Mouse (Mus musculus) heart, embryonic 15.5 days (tissue): ENCODE data around the gene Col9a3. TPM values are rescaled to one million over a fixed set of nuclear protein-coding genes. Genes with fewer than 3 reads are reported as not detected.
A peak's percentile ranks its signal among the peaks of the same experiment; 100 is the strongest.

Experiments used
- ATAC-seq: fragments of 200-750 bp; cut with Nextera tagmentation; replicated peaks from 2 replicates; pipeline ENCODE4 v1.8.0; 2017; ENCODE audit warnings: low read depth, moderate TSS enrichment; ENCODE audit not compliant: insufficient number of reproducible peaks, insufficient read depth, low FRiP score
- H3K27ac ChIP-seq: fragments of 300-500 bp; sonication (generic); 2 replicates; pipeline ENCODE4 v1.5.1; 2015; ENCODE audit warnings: mild to moderate bottlenecking, inconsistent platforms
- H3K27me3 ChIP-seq: fragments of 300-500 bp; sonication (generic); 2 replicates; pipeline ENCODE4 v1.6.1; 2015; ENCODE audit warnings: inconsistent platforms
- H3K36me3 ChIP-seq: fragments of 300-500 bp; sonication (generic); 2 replicates; pipeline ENCODE4 v1.6.1; 2015; ENCODE audit warnings: mild to moderate bottlenecking, inconsistent platforms
- H3K4me1 ChIP-seq: fragments of 300-500 bp; sonication (generic); replicated peaks from 2 replicates; pipeline ENCODE4 v1.6.1; 2015; ENCODE audit warnings: inconsistent platforms
- H3K4me2 ChIP-seq: fragments of 300-500 bp; sonication (generic); 2 replicates; pipeline ENCODE4 v1.6.1; 2015; ENCODE audit warnings: inconsistent platforms, mild to moderate bottlenecking, moderate library complexity
- H3K4me3 ChIP-seq: fragments of 300-500 bp; sonication (generic); 2 replicates; pipeline ENCODE4 v1.5.1; 2015; ENCODE audit warnings: mild to moderate bottlenecking, inconsistent platforms
- H3K9ac ChIP-seq: fragments of 300-500 bp; sonication (generic); 2 replicates; pipeline ENCODE4 v1.6.1; 2015; ENCODE audit warnings: mild to moderate bottlenecking, inconsistent platforms
- H3K9me3 ChIP-seq: fragments of 300-500 bp; sonication (generic); replicated peaks from 2 replicates; pipeline ENCODE4 v1.6.1; 2016; ENCODE audit warnings: inconsistent platforms
- WGBS: fragments of 180-500 bp; shearing (Covaris S2); methylation state at CpG from one replicate; pipeline ENCODE4 v1.1.7; 2015; ENCODE audit warnings: mixed read lengths; 5-methylcytosine and 5-hydroxymethylcytosine counted together
- polyA plus RNA-seq: library from polyadenylated mRNA; unstranded; fragments of >200 nt; fragmentation: Nextera tagmentation; extraction: Ambion mirVana; gene quantifications from 2 replicates; pipeline ENCODE4 v1.2.1, GENCODE M21; 2015

The Col9a3 gene
- polyA plus RNA-seq, 1 experiment from 2014 or later, result 12.7 TPM

- WGBS, result 2% methylated on average over 88 of the region's 112 CpGs
- no peaks in the 10 kb centered on the region for H3K36me3 ChIP-seq
- H3K9ac ChIP-seq, result no peak overlapping the region
- peak overlapping the region; percentile 56 for H3K4me2 ChIP-seq
- peaks cover 69% of the 10 kb centered on the region for H3K27me3 ChIP-seq
- peak overlapping the region; percentile 36 for H3K4me3 ChIP-seq
- 0 out of 2 replicates have a peak, but pooled peaks cover 2% of the 10 kb centered on the region for H3K4me1 ChIP-seq
- ATAC-seq, result peak; percentile 27; the same call in 1 of the 2 replicates
- peaks cover 18% of the 10 kb centered on the region for H3K9me3 ChIP-seq
- no peak overlapping the region for H3K27ac ChIP-seq
These were observed 44.3 kb downstream of the Col9a3 start for GRCm38 (mm10) chr2:180641576-180642554.

DNA sequence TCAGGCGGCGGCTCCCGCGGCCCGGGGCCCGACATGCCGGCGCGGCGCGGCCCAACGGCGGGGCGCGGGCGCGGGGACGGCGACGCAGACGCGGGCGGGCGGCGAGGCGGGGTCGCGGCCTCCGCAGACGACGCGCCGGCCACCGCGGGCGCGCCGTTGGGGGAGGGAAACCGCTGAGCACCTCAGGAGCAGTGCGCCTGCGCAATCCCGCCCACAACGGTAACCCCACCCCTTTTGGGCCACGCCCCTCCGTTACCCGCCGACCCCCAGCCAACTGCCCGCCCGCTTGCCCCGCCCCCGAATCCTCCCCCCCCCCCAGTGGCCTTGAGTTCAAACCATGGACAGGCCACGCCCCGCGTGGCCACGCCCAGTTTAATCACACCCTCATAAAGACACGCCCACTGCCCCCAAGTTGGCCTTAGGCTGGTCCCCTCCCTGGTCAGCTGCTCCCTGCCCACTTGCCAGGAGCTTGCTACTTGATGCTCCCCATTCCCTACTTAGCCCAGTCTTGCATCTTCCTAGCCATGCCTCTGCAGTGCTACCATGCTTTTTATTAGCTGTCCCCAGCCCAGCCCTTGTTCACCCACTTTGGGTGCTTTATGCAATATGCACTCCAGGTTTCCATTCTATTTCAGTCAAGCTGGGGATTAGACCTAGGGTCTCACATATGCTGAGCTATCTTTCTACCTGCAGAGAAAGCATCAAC lies 45.1 kb downstream of the Col9a3 start, which contains the start of gene Tcfl5:
TSS of gene Tcfl5 (minus strand) at position 154 of the 706 bp plus-strand sequence.
- WGBS, result 6% methylated on average over 48 of the region's 56 CpGs
- peaks cover 71% of the 10 kb centered on the region for H3K27me3 ChIP-seq
- peaks cover 18% of the 10 kb centered on the region for H3K9me3 ChIP-seq
- H3K4me3 ChIP-seq, result peak within 1 kb of the TSS; percentile 36
- H3K9ac ChIP-seq, result no peak within 1 kb of the TSS
- H3K4me1 ChIP-seq, result 0 out of 2 replicates have a peak, but pooled peaks cover 2% of the 10 kb centered on the region
- no peak within 1 kb of the TSS for H3K27ac ChIP-seq
- no peaks in the 10 kb centered on the region for H3K36me3 ChIP-seq
- ATAC-seq, result 0 out of 2 replicates have a peak, but pooled peaks have one; percentile 18
- peak within 1 kb of the TSS; percentile 56 for H3K4me2 ChIP-seq

DNA sequence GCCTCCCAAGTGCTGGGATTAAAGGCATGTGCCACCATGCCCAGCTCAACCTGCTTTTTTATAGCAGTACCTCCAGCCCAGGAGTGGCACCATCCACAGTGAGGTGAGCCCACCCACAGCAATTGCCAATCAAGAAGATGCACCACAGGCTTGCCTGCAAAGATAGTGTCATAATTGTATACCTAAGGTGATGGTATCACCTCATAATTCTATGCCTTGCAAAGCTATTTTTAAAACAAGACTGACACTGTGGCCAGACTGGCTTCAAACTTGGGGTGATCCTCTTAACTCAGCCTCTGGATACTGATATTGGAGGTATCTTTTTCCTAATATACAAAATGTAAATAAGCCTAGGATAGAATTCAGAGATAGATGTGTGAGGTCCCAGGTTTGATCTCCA lies 46.0 kb downstream of the Col9a3 start:
- H3K27ac ChIP-seq, result no peak overlapping the region
- no peak overlapping the region for H3K4me2 ChIP-seq
- peaks cover 65% of the 10 kb centered on the region for H3K27me3 ChIP-seq
- H3K9ac ChIP-seq, result no peak overlapping the region
- ATAC-seq, result no peak
- no peaks in the 10 kb centered on the region for H3K36me3 ChIP-seq
- 0 out of 2 replicates have a peak, but pooled peaks cover 2% of the 10 kb centered on the region for H3K4me1 ChIP-seq
- peaks cover 18% of the 10 kb centered on the region for H3K9me3 ChIP-seq
- H3K4me3 ChIP-seq, result no peak overlapping the region

- Histone ChIP-seq H3K9me3 (peaks cover 18% of the 10 kb centered on the region), H3K4me3 (no peak overlapping the region), H3K9ac (no peak overlapping the region), H3K4me1 (0 out of 2 replicates have a peak, but pooled peaks cover 2% of the 10 kb centered on the region), H3K36me3 (no peaks in the 10 kb centered on the region), H3K4me2 (no peak overlapping the region), H3K27me3 (peaks cover 36% of the 10 kb centered on the region), H3K27ac (no peak overlapping the region)
- ATAC-seq, result no peak
These were observed 49.3 kb downstream of the Col9a3 start for GRCm38 (mm10) chr2:180646841-180647240.

DNA sequence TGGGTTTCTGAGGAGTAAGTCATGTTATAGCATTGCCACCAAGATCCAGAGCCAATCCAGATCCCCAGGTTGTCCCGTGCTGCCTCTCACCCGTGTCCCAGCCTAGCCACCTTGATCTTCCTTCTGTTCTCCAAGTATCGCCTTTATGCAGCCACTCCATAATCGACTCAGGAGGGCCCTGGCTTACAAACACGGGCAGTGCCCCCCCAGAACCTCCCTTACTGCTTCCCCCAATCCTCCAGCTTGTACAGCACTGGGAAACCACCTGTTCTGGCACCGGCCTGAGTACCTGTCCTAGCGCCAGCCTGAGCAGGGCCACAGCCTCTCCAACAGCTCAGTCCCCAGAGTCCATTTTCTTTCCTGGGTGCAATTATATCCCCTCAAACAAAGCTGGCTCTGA lies 57.1 kb downstream of the Col9a3 start:
- no peak overlapping the region for H3K4me2 ChIP-seq
- no peak overlapping the region for H3K9ac ChIP-seq
- no peak for ATAC-seq
- peaks cover 2% of the 10 kb centered on the region; the same call in 1 of the 2 replicates for H3K4me1 ChIP-seq
- H3K9me3 ChIP-seq, result no peaks in the 10 kb centered on the region
- no peak overlapping the region for H3K4me3 ChIP-seq
- WGBS, result 77% methylated on average over 7 of the region's 7 CpGs
- H3K27ac ChIP-seq, result no peak overlapping the region
- H3K36me3 ChIP-seq, result no peaks in the 10 kb centered on the region
- no peaks in the 10 kb centered on the region for H3K27me3 ChIP-seq

DNA sequence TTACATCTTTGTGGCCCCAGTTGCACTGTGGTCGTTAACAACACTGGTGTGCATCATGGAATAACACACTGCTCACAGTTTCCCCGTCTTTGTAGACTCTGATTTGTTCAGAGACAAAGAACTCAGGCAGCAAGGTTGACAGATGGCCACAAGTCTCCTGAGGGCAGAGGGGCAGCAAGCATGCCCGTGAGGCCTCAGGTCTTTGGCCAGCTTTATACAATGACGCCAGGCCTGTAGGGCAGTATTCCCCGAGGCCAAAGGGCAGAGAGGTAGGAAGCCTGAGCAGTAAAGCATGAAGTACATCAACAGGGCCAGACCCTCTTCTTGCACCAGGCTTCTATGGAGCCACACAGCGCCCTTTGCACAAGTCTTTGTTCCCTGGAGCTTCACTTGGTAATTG lies 57.6 kb downstream of the Col9a3 start:
- Histone ChIP-seq H3K9ac (no peak overlapping the region), H3K9me3 (no peaks in the 10 kb centered on the region), H3K36me3 (no peaks in the 10 kb centered on the region), H3K4me3 (no peak overlapping the region), H3K27ac (no peak overlapping the region), H3K27me3 (no peaks in the 10 kb centered on the region), H3K4me2 (no peak overlapping the region), H3K4me1 (peaks cover 2% of the 10 kb centered on the region; the same call in 1 of the 2 replicates)
- 66% methylated on average over 6 of the region's 6 CpGs for WGBS
- ATAC-seq, result no peak

DNA sequence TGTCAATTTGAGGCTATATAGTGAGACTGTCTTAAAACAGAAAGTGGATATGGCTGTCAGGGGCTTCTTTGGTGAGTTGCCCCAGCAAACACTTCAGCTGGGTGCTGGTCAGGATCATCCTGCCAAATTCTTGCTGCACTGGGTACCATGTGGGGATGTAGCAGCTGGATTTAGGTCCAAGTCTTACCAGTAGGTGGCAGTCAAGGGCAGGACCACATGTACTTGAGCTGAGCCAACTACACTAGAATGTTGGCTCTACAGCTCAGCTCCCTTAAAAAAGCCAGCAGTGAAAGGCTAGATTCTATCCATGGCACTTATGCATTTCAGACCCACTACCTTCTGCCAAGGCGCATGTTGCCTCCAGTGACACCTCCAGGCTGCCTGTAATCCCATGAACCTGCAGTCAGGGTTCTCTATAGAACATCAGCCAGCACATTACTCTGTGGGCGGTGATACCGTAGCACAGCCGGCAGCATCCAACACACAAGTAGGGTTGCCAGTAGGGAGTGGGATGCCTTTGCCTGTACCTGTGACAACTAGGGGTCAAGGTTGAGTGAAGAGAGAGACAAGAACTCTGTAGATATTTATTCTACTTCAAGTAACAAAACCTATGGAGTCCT lies 59.9 kb downstream of the Col9a3 start:
- no peak overlapping the region for H3K27ac ChIP-seq
- H3K36me3 ChIP-seq, result peaks cover 13% of the 10 kb centered on the region
- 71% methylated on average over 4 of the region's 4 CpGs for WGBS
- no peaks in the 10 kb centered on the region for H3K27me3 ChIP-seq
- peaks cover 2% of the 10 kb centered on the region; the same call in 1 of the 2 replicates for H3K4me1 ChIP-seq
- no peak for ATAC-seq
- no peaks in the 10 kb centered on the region for H3K9me3 ChIP-seq
- no peak overlapping the region for H3K4me3 ChIP-seq
- no peak overlapping the region for H3K4me2 ChIP-seq
- H3K9ac ChIP-seq, result no peak overlapping the region

DNA sequence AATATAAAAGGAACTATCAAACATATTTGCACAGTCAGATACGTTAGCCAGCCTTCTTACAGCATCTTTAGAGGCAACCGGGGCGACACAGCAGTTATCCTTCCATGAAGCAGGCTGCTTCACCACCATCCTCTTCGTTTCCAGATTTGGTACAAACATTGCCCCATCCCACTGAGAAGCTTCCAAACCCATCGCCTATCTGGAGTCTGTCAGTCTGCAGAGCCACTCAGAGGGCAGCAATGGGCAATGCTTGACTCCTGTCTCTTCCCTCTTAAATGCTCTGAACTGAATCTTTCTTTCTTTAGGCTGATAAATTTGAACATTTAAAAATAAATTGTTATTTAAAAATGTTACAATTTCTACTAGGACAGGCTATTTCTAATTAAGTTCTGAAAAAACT lies 60.8 kb downstream of the Col9a3 start:
- H3K27me3 ChIP-seq, result no peaks in the 10 kb centered on the region
- H3K4me1 ChIP-seq, result peaks cover 2% of the 10 kb centered on the region; the same call in 1 of the 2 replicates
- no peak overlapping the region for H3K27ac ChIP-seq
- no peak for ATAC-seq
- no peak overlapping the region for H3K4me3 ChIP-seq
- H3K36me3 ChIP-seq, result peaks cover 13% of the 10 kb centered on the region
- WGBS, result 87% methylated on average over 5 of the region's 5 CpGs
- no peaks in the 10 kb centered on the region for H3K9me3 ChIP-seq
- no peak overlapping the region for H3K4me2 ChIP-seq
- H3K9ac ChIP-seq, result no peak overlapping the region

DNA sequence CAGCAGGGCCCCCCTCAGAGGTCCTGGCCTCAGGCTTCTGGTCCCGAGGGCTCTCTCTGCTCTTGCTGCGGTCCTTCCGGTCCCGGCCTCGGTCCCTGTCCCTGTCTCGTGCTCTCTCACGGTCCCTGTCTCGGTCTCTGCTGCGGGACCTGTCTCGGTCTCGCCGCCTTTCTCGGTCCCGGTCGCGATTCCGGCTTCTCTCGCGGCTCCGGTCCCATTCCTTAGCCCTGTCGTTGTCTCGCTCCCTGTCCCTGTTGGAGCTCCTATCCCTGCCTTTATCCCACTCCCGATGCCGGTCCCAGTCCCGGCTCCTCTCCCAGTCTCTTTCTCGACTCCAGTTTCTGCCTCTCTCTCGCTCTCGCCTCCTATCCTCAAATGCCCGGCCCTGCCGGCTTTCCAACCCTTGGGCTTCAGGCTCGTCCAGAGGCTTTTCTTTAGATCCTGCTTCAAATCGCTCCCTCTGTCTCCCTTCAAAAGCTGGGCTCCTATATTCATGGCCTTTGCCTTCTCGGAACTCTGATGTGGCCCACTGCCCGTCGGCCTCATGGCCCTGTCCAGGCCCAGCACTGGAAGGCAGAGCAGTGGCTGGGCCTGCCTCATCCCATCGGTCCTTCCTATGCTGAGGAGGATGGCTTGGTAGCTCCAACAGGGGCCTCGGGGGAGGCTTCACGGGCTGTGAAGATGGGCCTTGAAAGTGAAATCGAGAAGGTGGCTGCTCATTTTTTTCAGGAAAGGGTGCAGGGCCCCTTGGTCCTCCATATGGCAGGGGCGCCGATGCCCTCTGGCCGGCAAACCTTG lies 62.0 kb downstream of the Col9a3 start:
- peaks cover 13% of the 10 kb centered on the region for H3K36me3 ChIP-seq
- 0 out of 2 replicates have a peak overlapping the region, but pooled peaks have one; percentile 34 for H3K9ac ChIP-seq
- WGBS, result 30% methylated on average over 42 of the region's 42 CpGs
- no peaks in the 10 kb centered on the region for H3K27me3 ChIP-seq
- peak overlapping the region; percentile 48 for H3K4me2 ChIP-seq
- H3K27ac ChIP-seq, result no peak overlapping the region
- ATAC-seq, result no peak
- H3K4me1 ChIP-seq, result peaks cover 2% of the 10 kb centered on the region; the same call in 1 of the 2 replicates
- no peaks in the 10 kb centered on the region for H3K9me3 ChIP-seq
- H3K4me3 ChIP-seq, result no peak overlapping the region

DNA sequence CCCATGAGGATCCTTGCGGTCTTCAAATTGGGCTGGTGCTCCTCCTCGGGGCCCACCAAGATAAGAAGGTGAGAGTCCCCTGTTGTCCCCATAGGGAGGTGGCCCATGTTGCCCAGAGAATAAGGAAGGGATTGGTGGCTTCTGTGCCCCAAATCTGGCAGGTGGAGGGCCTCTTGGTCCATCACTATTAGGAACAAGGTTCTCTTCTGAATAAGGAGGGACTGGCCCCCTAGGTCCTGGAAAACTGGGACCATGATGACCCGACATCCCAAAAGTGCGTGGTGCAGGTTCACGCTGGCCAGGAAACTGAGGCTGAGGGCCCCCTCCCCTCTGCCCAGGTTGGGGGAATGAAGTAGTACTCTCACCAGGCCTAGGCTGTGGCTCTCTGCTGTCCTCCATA lies 62.9 kb downstream of the Col9a3 start:
- Histone ChIP-seq H3K27ac (no peak overlapping the region), H3K9ac (no peak overlapping the region), H3K4me3 (no peak overlapping the region), H3K4me1 (peaks cover 2% of the 10 kb centered on the region; the same call in 1 of the 2 replicates), H3K9me3 (no peaks in the 10 kb centered on the region), H3K36me3 (peaks cover 21% of the 10 kb centered on the region), H3K27me3 (no peaks in the 10 kb centered on the region), H3K4me2 (no peak overlapping the region)
- ATAC-seq, result 0 out of 2 replicates have a peak, but pooled peaks have one; percentile 4
- 88% methylated on average over 5 of the region's 5 CpGs for WGBS
